Mouse (Mus musculus): Measurements from ENCODE around the gene Wdr70. TPM values are rescaled to one million over a fixed set of nuclear protein-coding genes. Genes with fewer than 3 reads are reported as not detected.

Gene Wdr70
- polyA plus RNA-seq, 1 experiment from 2014 or later: 81.8 TPM

DNA sequence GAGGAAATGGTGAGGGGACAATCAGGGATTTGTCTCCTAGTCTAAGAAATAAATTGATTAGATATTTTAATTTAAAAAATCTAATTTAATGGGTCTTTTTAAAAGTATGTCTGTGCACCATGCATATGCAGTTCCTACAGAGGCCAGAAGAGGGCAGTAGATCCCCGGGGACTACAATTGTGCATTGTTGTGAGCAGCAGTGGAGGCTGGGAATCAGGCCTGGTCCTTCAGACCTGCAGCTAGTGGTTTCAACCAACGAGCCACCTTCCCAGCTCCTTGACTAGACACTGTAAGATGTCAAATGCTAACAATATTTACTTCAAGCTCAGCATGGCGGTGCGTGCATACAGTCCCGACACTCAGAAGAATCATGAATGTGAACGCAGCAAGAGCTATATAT lies 199.7 kb downstream of the Wdr70 start:
- no peak overlapping the region for H3K4me3 ChIP-seq (ENCODE audit: low read depth, low read length)
- ATAC-seq (ENCODE audit: insufficient read depth, low FRiP score, low TSS enrichment): no peak
- 94% methylated on average over 6 of the region's 6 CpGs for WGBS
- no peaks in the 10 kb centered on the region for H3K9me3 ChIP-seq (ENCODE audit: control insufficient read depth, low read length)
- H3K27me3 ChIP-seq (ENCODE audit: control insufficient read depth, insufficient read depth, low read length): no peaks in the 10 kb centered on the region
- no peaks in the 10 kb centered on the region for H3K36me3 ChIP-seq (ENCODE audit: control insufficient read depth, insufficient read depth, low read length)
- no peak for DNase-seq (ENCODE audit: low spot score)
- H3K4me1 ChIP-seq (ENCODE audit: control insufficient read depth, insufficient read depth, low read length): no peaks in the 10 kb centered on the region
- no peak overlapping the region for H3K9ac ChIP-seq (ENCODE audit: low read length)
- H3K4me2 ChIP-seq (ENCODE audit: low read depth): no peak overlapping the region
- H3K27ac ChIP-seq (ENCODE audit: low read depth, low read length): no peak overlapping the region

DNA sequence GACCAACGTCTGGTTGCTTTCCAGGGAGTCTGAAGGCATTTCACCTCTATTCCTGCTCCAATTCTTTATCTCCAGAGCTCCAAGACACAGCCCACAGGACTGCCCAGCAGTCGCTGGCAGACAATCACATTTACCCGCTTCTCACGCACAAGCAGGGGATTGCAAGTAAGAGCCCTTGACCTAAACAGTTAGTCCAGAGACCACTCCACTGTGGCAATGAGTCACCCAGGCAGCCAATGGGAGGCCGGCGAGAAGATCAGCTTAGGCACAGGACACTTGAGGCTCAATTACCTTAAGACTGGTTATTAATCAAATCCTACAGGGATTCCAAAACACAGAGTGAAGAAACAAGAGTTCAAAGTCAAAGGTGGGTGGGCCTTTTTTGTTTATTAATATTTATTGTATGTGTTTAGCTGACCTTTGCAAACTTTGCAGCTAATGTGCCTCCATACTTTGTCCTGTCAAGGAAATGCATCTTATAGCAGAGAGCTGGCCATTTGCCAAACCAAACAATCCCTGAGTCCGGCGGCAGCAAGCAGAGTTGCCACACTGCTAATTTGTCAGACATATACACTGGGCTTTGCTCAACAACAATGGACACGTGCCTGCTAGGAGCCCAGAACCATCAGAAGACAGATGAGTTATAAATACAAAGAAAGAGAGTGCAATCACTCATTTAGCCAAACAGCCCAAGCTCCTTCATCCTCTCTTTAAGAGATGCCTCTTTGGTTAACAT lies 207.3 kb downstream of the Wdr70 start:
- no peak overlapping the region for H3K9ac ChIP-seq (ENCODE audit: low read length)
- H3K4me3 ChIP-seq (ENCODE audit: low read depth, low read length): no peak overlapping the region
- no peaks in the 10 kb centered on the region for H3K9me3 ChIP-seq (ENCODE audit: control insufficient read depth, low read length)
- WGBS: 64% methylated on average over 9 of the region's 9 CpGs
- no peaks in the 10 kb centered on the region for H3K4me1 ChIP-seq (ENCODE audit: control insufficient read depth, insufficient read depth, low read length)
- DNase-seq (ENCODE audit: low spot score) (peak; percentile 38), ATAC-seq (ENCODE audit: insufficient read depth, low FRiP score, low TSS enrichment) (no peak)
- no peaks in the 10 kb centered on the region for H3K27me3 ChIP-seq (ENCODE audit: control insufficient read depth, insufficient read depth, low read length)
- H3K4me2 ChIP-seq (ENCODE audit: low read depth): no peak overlapping the region
- H3K27ac ChIP-seq (ENCODE audit: low read depth, low read length): no peak overlapping the region
- H3K36me3 ChIP-seq (ENCODE audit: control insufficient read depth, insufficient read depth, low read length): no peaks in the 10 kb centered on the region

DNA sequence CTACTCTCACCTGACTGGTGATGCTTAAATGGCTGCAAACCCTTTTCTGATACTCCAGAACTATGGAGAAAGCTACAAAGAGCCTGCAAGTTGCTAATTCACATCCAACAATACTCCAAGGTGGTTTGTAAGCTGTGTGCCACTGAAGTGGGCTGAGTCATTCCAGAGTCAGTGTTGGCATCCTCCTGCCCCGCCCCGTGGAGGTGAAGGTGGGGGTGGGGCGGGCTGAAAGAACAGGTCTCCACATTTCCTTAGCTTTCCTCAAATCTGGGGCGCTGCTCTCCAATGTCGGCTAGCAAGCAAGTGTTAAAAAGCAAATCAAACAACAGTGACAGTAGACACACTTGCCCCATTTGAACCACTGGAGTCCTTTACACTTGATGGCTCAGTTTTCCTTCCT lies 208.7 kb downstream of the Wdr70 start:
- Histone ChIP-seq H3K36me3 (ENCODE audit: control insufficient read depth, insufficient read depth, low read length) (no peaks in the 10 kb centered on the region), H3K4me2 (ENCODE audit: low read depth) (no peak overlapping the region), H3K27me3 (ENCODE audit: control insufficient read depth, insufficient read depth, low read length) (no peaks in the 10 kb centered on the region), H3K27ac (ENCODE audit: low read depth, low read length) (no peak overlapping the region), H3K9ac (ENCODE audit: low read length) (no peak overlapping the region), H3K4me1 (ENCODE audit: control insufficient read depth, insufficient read depth, low read length) (no peaks in the 10 kb centered on the region), H3K9me3 (ENCODE audit: control insufficient read depth, low read length) (no peaks in the 10 kb centered on the region), H3K4me3 (ENCODE audit: low read depth, low read length) (no peak overlapping the region)
- no peak for ATAC-seq (ENCODE audit: insufficient read depth, low FRiP score, low TSS enrichment)
- no peak for DNase-seq (ENCODE audit: low spot score)
- WGBS: 85% methylated on average over 5 of the region's 5 CpGs

DNA sequence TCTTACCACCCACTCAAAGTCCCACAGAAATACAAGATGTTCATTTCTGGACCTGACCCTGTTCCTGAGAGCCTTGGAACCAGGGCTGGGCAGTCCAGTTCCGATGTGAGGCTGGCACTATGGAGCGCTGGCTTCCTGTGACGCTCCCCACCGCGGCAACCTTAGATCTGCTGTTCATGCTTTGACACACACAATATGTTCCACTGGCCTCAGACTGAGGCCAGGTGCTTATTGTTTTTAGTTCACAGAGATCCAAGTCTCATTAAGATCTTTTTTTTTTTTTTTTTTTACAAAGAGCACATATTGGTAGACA lies 209.7 kb downstream of the Wdr70 start:
- Histone ChIP-seq H3K4me2 (ENCODE audit: low read depth) (no peak overlapping the region), H3K27me3 (ENCODE audit: control insufficient read depth, insufficient read depth, low read length) (no peaks in the 10 kb centered on the region), H3K4me1 (ENCODE audit: control insufficient read depth, insufficient read depth, low read length) (no peaks in the 10 kb centered on the region), H3K4me3 (ENCODE audit: low read depth, low read length) (no peak overlapping the region), H3K9ac (ENCODE audit: low read length) (no peak overlapping the region), H3K27ac (ENCODE audit: low read depth, low read length) (no peak overlapping the region), H3K36me3 (ENCODE audit: control insufficient read depth, insufficient read depth, low read length) (no peaks in the 10 kb centered on the region), H3K9me3 (ENCODE audit: control insufficient read depth, low read length) (no peaks in the 10 kb centered on the region)
- DNase-seq (ENCODE audit: low spot score) (no peak), ATAC-seq (ENCODE audit: insufficient read depth, low FRiP score, low TSS enrichment) (no peak)
- 80% methylated on average over 5 of the region's 5 CpGs for WGBS

DNA sequence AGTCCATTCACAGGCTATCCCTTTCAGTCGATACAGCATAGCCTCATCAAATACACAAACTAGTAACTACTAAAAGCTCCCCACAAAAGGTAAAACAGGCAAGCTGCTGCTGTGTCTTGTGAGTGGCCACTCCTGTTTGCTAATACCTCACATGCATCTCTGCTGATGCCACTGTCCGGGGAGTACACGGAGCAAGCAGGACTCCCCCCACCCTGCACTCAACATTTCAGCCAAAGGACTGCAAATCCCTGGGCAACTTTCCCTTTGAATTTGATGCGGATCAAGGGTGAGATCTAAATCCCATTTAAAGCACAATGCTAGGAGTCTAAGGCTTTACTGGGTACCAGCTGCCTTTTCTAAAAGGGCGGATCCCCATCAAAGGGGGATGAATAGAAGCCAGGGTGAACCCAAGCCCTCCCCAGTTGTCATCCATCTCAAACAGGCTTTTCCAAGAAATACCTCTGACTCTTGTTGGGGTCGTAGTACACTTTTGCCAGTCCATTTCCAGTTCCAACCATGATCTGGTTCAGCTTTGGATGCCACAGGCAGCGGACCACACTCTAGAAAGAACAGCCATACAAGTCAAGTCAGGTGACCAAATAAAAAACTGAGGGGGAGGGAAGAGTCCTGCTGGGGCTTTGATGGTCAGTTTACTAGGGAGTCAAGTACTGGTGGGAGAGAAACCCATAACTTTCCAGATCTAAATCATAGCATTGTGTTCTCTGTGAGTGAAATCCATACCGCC lies 210.2 kb downstream of the Wdr70 start:
- ATAC-seq (ENCODE audit: insufficient read depth, low FRiP score, low TSS enrichment) (no peak), DNase-seq (ENCODE audit: low spot score) (no peak)
- 84% methylated on average over 8 of the region's 8 CpGs for WGBS
- Histone ChIP-seq H3K36me3 (ENCODE audit: control insufficient read depth, insufficient read depth, low read length) (no peaks in the 10 kb centered on the region), H3K4me1 (ENCODE audit: control insufficient read depth, insufficient read depth, low read length) (no peaks in the 10 kb centered on the region), H3K27ac (ENCODE audit: low read depth, low read length) (no peak overlapping the region), H3K4me3 (ENCODE audit: low read depth, low read length) (no peak overlapping the region), H3K4me2 (ENCODE audit: low read depth) (no peak overlapping the region), H3K27me3 (ENCODE audit: control insufficient read depth, insufficient read depth, low read length) (no peaks in the 10 kb centered on the region), H3K9ac (ENCODE audit: low read length) (no peak overlapping the region), H3K9me3 (ENCODE audit: control insufficient read depth, low read length) (no peaks in the 10 kb centered on the region)

DNA sequence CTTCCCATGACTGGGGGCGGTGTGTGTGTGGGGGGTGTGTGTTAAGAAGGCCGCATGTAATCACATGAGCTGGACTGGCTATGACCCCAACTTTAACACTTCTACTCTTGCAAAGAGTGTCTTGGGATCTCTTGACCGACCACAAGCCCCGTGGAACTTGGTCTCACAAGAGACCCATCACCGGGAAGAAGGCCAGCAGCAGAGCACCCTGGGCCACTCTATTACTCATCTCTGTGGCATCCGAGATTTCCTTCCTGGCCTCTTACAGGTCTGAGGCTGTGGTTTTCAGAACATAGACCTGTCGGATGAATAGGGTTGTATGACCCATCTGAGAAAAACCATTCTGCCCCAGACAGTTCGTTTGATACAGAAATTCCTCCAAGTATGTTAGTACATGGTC lies 212.4 kb downstream of the Wdr70 start:
- no peaks in the 10 kb centered on the region for H3K9me3 ChIP-seq (ENCODE audit: control insufficient read depth, low read length)
- no peaks in the 10 kb centered on the region for H3K4me1 ChIP-seq (ENCODE audit: control insufficient read depth, insufficient read depth, low read length)
- H3K4me2 ChIP-seq (ENCODE audit: low read depth): no peak overlapping the region
- ATAC-seq (ENCODE audit: insufficient read depth, low FRiP score, low TSS enrichment) (no peak), DNase-seq (ENCODE audit: low spot score) (no peak)
- H3K27me3 ChIP-seq (ENCODE audit: control insufficient read depth, insufficient read depth, low read length): no peaks in the 10 kb centered on the region
- 92% methylated on average over 8 of the region's 8 CpGs for WGBS
- H3K36me3 ChIP-seq (ENCODE audit: control insufficient read depth, insufficient read depth, low read length): no peaks in the 10 kb centered on the region
- no peak overlapping the region for H3K4me3 ChIP-seq (ENCODE audit: low read depth, low read length)
- H3K9ac ChIP-seq (ENCODE audit: low read length): no peak overlapping the region
- H3K27ac ChIP-seq (ENCODE audit: low read depth, low read length): no peak overlapping the region

DNA sequence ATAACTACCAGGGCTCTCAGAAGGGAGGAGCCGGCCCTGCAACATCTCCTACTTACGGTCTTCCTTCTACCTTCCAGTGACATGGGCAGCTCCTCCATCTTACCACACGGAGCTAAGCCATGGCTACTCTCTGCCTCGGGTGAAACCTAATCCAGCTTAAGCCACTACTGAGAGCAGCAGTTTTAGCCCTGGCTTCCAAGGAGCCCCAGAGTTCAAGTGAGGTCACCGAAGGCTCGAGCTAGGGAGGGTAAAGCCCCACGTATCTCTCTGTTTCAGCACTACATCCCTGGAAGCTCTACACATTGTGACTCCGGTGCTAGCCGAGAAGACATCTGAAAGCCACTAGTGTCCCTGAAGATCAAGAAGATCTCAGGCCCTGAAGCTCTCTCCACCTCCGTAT lies 213.9 kb downstream of the Wdr70 start:
- WGBS: 74% methylated on average over 10 of the region's 10 CpGs
- Histone ChIP-seq H3K27me3 (ENCODE audit: control insufficient read depth, insufficient read depth, low read length) (no peaks in the 10 kb centered on the region), H3K9ac (ENCODE audit: low read length) (no peak overlapping the region), H3K9me3 (ENCODE audit: control insufficient read depth, low read length) (no peaks in the 10 kb centered on the region), H3K4me1 (ENCODE audit: control insufficient read depth, insufficient read depth, low read length) (0 out of 2 replicates have a peak, but pooled peaks cover 2% of the 10 kb centered on the region), H3K4me2 (ENCODE audit: low read depth) (no peak overlapping the region), H3K27ac (ENCODE audit: low read depth, low read length) (no peak overlapping the region), H3K4me3 (ENCODE audit: low read depth, low read length) (no peak overlapping the region), H3K36me3 (ENCODE audit: control insufficient read depth, insufficient read depth, low read length) (no peaks in the 10 kb centered on the region)
- no peak for DNase-seq (ENCODE audit: low spot score)
- no peak for ATAC-seq (ENCODE audit: insufficient read depth, low FRiP score, low TSS enrichment)

DNA sequence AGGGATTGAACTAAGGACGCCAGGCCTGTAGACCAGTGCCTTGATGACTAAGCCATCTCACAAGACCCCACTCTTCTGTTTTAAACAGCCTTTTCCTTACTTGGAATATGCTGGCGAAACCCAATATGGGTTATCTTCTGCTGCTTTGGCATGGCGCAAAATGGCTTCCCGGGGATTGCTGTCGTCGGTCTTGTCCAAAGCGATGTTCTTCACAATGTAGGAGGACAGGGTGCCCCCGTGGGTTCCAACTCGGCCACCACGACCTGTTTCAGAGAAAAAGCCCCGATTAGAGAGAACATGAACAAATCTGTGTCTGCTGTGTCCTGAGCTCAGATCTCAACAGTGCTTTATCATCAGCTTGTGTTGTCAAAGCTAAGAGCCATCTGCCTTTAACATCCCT lies 214.8 kb downstream of the Wdr70 start:
- Histone ChIP-seq H3K4me2 (ENCODE audit: low read depth) (no peak overlapping the region), H3K9me3 (ENCODE audit: control insufficient read depth, low read length) (no peaks in the 10 kb centered on the region), H3K4me1 (ENCODE audit: control insufficient read depth, insufficient read depth, low read length) (0 out of 2 replicates have a peak, but pooled peaks cover 5% of the 10 kb centered on the region), H3K36me3 (ENCODE audit: control insufficient read depth, insufficient read depth, low read length) (no peaks in the 10 kb centered on the region), H3K27ac (ENCODE audit: low read depth, low read length) (no peak overlapping the region), H3K27me3 (ENCODE audit: control insufficient read depth, insufficient read depth, low read length) (no peaks in the 10 kb centered on the region), H3K9ac (ENCODE audit: low read length) (no peak overlapping the region), H3K4me3 (ENCODE audit: low read depth, low read length) (no peak overlapping the region)
- no peak for ATAC-seq (ENCODE audit: insufficient read depth, low FRiP score, low TSS enrichment)
- no peak for DNase-seq (ENCODE audit: low spot score)
- WGBS: 96% methylated on average over 11 of the region's 11 CpGs

DNA sequence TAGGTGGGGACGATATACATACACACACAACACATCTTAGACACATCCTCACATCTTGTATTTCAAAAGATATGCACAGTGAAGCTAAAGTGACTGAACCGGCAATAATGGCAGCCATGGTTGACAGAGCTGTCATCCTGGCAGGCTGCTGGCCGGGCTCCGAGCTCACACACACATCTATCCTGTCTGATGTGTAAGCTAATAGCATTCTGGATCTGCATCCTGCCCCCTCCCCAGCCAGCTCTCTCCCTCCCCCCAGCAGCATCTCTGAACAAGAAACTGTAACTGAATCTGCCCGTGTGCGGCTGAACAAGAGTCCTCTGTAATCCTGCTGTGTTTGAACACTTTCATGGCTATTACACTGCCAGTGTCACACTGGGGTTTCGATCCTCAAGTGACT lies 219.1 kb downstream of the Wdr70 start:
- Histone ChIP-seq H3K36me3 (ENCODE audit: control insufficient read depth, insufficient read depth, low read length) (no peaks in the 10 kb centered on the region), H3K9ac (ENCODE audit: low read length) (no peak overlapping the region), H3K4me1 (ENCODE audit: control insufficient read depth, insufficient read depth, low read length) (0 out of 2 replicates have a peak, but pooled peaks cover 5% of the 10 kb centered on the region), H3K9me3 (ENCODE audit: control insufficient read depth, low read length) (no peaks in the 10 kb centered on the region), H3K27me3 (ENCODE audit: control insufficient read depth, insufficient read depth, low read length) (no peaks in the 10 kb centered on the region), H3K4me3 (ENCODE audit: low read depth, low read length) (no peak overlapping the region), H3K4me2 (ENCODE audit: low read depth) (no peak overlapping the region), H3K27ac (ENCODE audit: low read depth, low read length) (no peak overlapping the region)
- 66% methylated on average over 7 of the region's 7 CpGs for WGBS
- peak; percentile 12 for DNase-seq (ENCODE audit: low spot score)
- no peak for ATAC-seq (ENCODE audit: insufficient read depth, low FRiP score, low TSS enrichment)

Measured in neural tube, embryonic 11.5 days (tissue).